Mouse (Mus musculus): ENCODE measurements around the gene Ddt. TPM values are rescaled to one million over a fixed set of nuclear protein-coding genes. Genes with fewer than 3 reads are reported as not detected.

The Ddt gene
- total and polyA plus RNA-seq, 2 experiments from 2014 or later: 82.1 to 83.0 TPM

- no peak for TF ChIP-seq CTCF (IDR thresholded peaks at IDR 0.05; ENCODE audit: low read depth)
- TF ChIP-seq EP300 (IDR thresholded peaks at IDR 0.05; ENCODE audit: low read depth): no peak
- no peaks in the 10 kb centered on the region for H3K27me3 ChIP-seq (ENCODE audit: control insufficient read depth, insufficient read depth, low read length)
- WGBS: 87% methylated on average over 11 of the region's 11 CpGs
- ATAC-seq (ENCODE audit: insufficient read depth, low read depth) (no peak), DNase-seq (ENCODE audit: low spot score) (no peak)
- H3K4me2 ChIP-seq (ENCODE audit: low read depth, low read length): no peak overlapping the region
- peaks cover 54% of the 10 kb centered on the region for H3K36me3 ChIP-seq (replicated peaks; ENCODE audit: control insufficient read depth, insufficient read depth, low read length)
- H3K9ac ChIP-seq (replicated peaks; ENCODE audit: low read depth, low read length): no peak overlapping the region
- H3K9me3 ChIP-seq (replicated peaks; ENCODE audit: control insufficient read depth, low read length): 0 out of 2 replicates have a peak, but pooled peaks cover 3% of the 10 kb centered on the region
- no peak overlapping the region for H3K4me3 ChIP-seq (ENCODE audit: low read depth, low read length)
- no peak overlapping the region for H3K27ac ChIP-seq (ENCODE audit: low read depth)
- H3K4me1 ChIP-seq (ENCODE audit: control insufficient read depth, insufficient read depth): no peaks in the 10 kb centered on the region
Observed at GRCm38 (mm10) chr10:75756719-75757118, 16.5 kb downstream of the Ddt start.

GRCm38 (mm10) chr10:75744017-75744416 lies 29.2 kb downstream of the Ddt start:
- Histone ChIP-seq H3K9me3 (replicated peaks; ENCODE audit: control insufficient read depth, low read length) (no peaks in the 10 kb centered on the region), H3K36me3 (replicated peaks; ENCODE audit: control insufficient read depth, insufficient read depth, low read length) (peaks cover 95% of the 10 kb centered on the region), H3K4me1 (ENCODE audit: control insufficient read depth, insufficient read depth) (no peaks in the 10 kb centered on the region), H3K4me3 (ENCODE audit: low read depth, low read length) (no peak overlapping the region), H3K27ac (ENCODE audit: low read depth) (no peak overlapping the region), H3K27me3 (ENCODE audit: control insufficient read depth, insufficient read depth, low read length) (no peaks in the 10 kb centered on the region), H3K4me2 (ENCODE audit: low read depth, low read length) (no peak overlapping the region), H3K9ac (replicated peaks; ENCODE audit: low read depth, low read length) (no peak overlapping the region)
- peak; percentile 86 for ATAC-seq (ENCODE audit: insufficient read depth, low read depth)
- WGBS: 42% methylated on average over 3 of the region's 3 CpGs
- DNase-seq (ENCODE audit: low spot score): peak; percentile 54
- TF ChIP-seq EP300 (IDR thresholded peaks at IDR 0.05; ENCODE audit: low read depth): no peak
- TF ChIP-seq CTCF (IDR thresholded peaks at IDR 0.05; ENCODE audit: low read depth): peak; percentile 99

- Histone ChIP-seq H3K27me3 (ENCODE audit: control insufficient read depth, insufficient read depth, low read length) (no peaks in the 10 kb centered on the region), H3K27ac (ENCODE audit: low read depth) (no peak overlapping the region), H3K9ac (replicated peaks; ENCODE audit: low read depth, low read length) (no peak overlapping the region), H3K9me3 (replicated peaks; ENCODE audit: control insufficient read depth, low read length) (no peaks in the 10 kb centered on the region), H3K4me1 (ENCODE audit: control insufficient read depth, insufficient read depth) (no peaks in the 10 kb centered on the region), H3K4me3 (ENCODE audit: low read depth, low read length) (no peak overlapping the region), H3K36me3 (replicated peaks; ENCODE audit: control insufficient read depth, insufficient read depth, low read length) (peaks cover 95% of the 10 kb centered on the region), H3K4me2 (ENCODE audit: low read depth, low read length) (no peak overlapping the region)
- DNase-seq (ENCODE audit: low spot score) (no peak), ATAC-seq (ENCODE audit: insufficient read depth, low read depth) (no peak)
- 88% methylated on average over 12 of the region's 12 CpGs for WGBS
- no peak for TF ChIP-seq CTCF (IDR thresholded peaks at IDR 0.05; ENCODE audit: low read depth)
- TF ChIP-seq EP300 (IDR thresholded peaks at IDR 0.05; ENCODE audit: low read depth): no peak
Observed at GRCm38 (mm10) chr10:75743369-75743768, 29.8 kb downstream of the Ddt start.

- TF ChIP-seq EP300 (IDR thresholded peaks at IDR 0.05; ENCODE audit: low read depth) (no peak), CTCF (IDR thresholded peaks at IDR 0.05; ENCODE audit: low read depth) (no peak)
- Histone ChIP-seq H3K4me3 (ENCODE audit: low read depth, low read length) (no peak overlapping the region), H3K4me1 (ENCODE audit: control insufficient read depth, insufficient read depth) (no peaks in the 10 kb centered on the region), H3K36me3 (replicated peaks; ENCODE audit: control insufficient read depth, insufficient read depth, low read length) (peaks cover 91% of the 10 kb centered on the region), H3K9me3 (replicated peaks; ENCODE audit: control insufficient read depth, low read length) (no peaks in the 10 kb centered on the region), H3K9ac (replicated peaks; ENCODE audit: low read depth, low read length) (no peak overlapping the region), H3K4me2 (ENCODE audit: low read depth, low read length) (no peak overlapping the region), H3K27me3 (ENCODE audit: control insufficient read depth, insufficient read depth, low read length) (no peaks in the 10 kb centered on the region), H3K27ac (ENCODE audit: low read depth) (no peak overlapping the region)
- 95% methylated on average over 3 of the region's 3 CpGs for WGBS
- DNase-seq (ENCODE audit: low spot score) (no peak), ATAC-seq (ENCODE audit: insufficient read depth, low read depth) (no peak)
Observed at GRCm38 (mm10) chr10:75740866-75741265, 32.3 kb downstream of the Ddt start.

- Histone ChIP-seq H3K4me3 (ENCODE audit: low read depth, low read length) (no peak overlapping the region), H3K27me3 (ENCODE audit: control insufficient read depth, insufficient read depth, low read length) (no peaks in the 10 kb centered on the region), H3K36me3 (replicated peaks; ENCODE audit: control insufficient read depth, insufficient read depth, low read length) (peaks cover 95% of the 10 kb centered on the region), H3K9me3 (replicated peaks; ENCODE audit: control insufficient read depth, low read length) (no peaks in the 10 kb centered on the region), H3K9ac (replicated peaks; ENCODE audit: low read depth, low read length) (no peak overlapping the region), H3K4me1 (ENCODE audit: control insufficient read depth, insufficient read depth) (no peaks in the 10 kb centered on the region), H3K27ac (ENCODE audit: low read depth) (no peak overlapping the region), H3K4me2 (ENCODE audit: low read depth, low read length) (no peak overlapping the region)
- ATAC-seq (ENCODE audit: insufficient read depth, low read depth) (no peak), DNase-seq (ENCODE audit: low spot score) (no peak)
- TF ChIP-seq CTCF (IDR thresholded peaks at IDR 0.05; ENCODE audit: low read depth) (no peak), EP300 (IDR thresholded peaks at IDR 0.05; ENCODE audit: low read depth) (no peak)
- WGBS: 92% methylated on average over 7 of the region's 7 CpGs
Observed at GRCm38 (mm10) chr10:75725449-75725848, 47.8 kb downstream of the Ddt start.

Other genes starting within 250 kb of the Ddt start
- 0.23 and 2.9 TPM in 2 replicates for gene Lrrc75b, start 213.1 kb downstream of the Ddt start, total RNA-seq (2014; rRNA removed; ENCODE audit: low replicate concordance)
- gene Lrrc75b, start 213.1 kb downstream of the Ddt start, polyA plus RNA-seq (2015; fragmentation: Nextera tagmentation; extraction: Ambion mirVana): 0.81 and 0.83 TPM in 2 replicates
- 0.81 TPM in 1 of 2 replicates, not detected in the other for gene Ggt1, start 211.8 kb downstream of the Ddt start, total RNA-seq (2014; rRNA removed; ENCODE audit: low replicate concordance)
- gene Ggt1, start 211.8 kb downstream of the Ddt start, polyA plus RNA-seq (2015; fragmentation: Nextera tagmentation; extraction: Ambion mirVana): 0.29 and 0.37 TPM in 2 replicates
- gene Ggt5, start 184.1 kb downstream of the Ddt start, total RNA-seq (2014; rRNA removed; ENCODE audit: low replicate concordance): 17.8 and 53.4 TPM in 2 replicates
- gene Ggt5, start 184.1 kb downstream of the Ddt start, polyA plus RNA-seq (2015; fragmentation: Nextera tagmentation; extraction: Ambion mirVana): 6.7 and 7.6 TPM in 2 replicates
- 6.1 and 7.9 TPM in 2 replicates for gene Susd2, start 129.4 kb downstream of the Ddt start, total RNA-seq (2014; rRNA removed; ENCODE audit: low replicate concordance)
- gene Susd2, start 129.4 kb downstream of the Ddt start, polyA plus RNA-seq (2015; fragmentation: Nextera tagmentation; extraction: Ambion mirVana): 3.6 and 4.1 TPM in 2 replicates
- 44.1 and 194 TPM in 2 replicates for gene Cabin1, start 9.1 kb downstream of the Ddt start, total RNA-seq (2014; rRNA removed; ENCODE audit: low replicate concordance)
- 13.8 and 14.0 TPM in 2 replicates for gene Cabin1, start 9.1 kb downstream of the Ddt start, polyA plus RNA-seq (2015; fragmentation: Nextera tagmentation; extraction: Ambion mirVana)
- not detected in 2 replicates for gene Gm20441, start 7.5 kb upstream of the Ddt start, total RNA-seq (2014; rRNA removed; ENCODE audit: low replicate concordance)
- not detected in 2 replicates for gene Gm20441, start 7.5 kb upstream of the Ddt start, polyA plus RNA-seq (2015; fragmentation: Nextera tagmentation; extraction: Ambion mirVana)
- gene Gstt3, start 8.0 kb upstream of the Ddt start, total RNA-seq (2014; rRNA removed; ENCODE audit: low replicate concordance): 3.2 and 4.1 TPM in 2 replicates
- 2.1 and 3.1 TPM in 2 replicates for gene Gstt3, start 8.0 kb upstream of the Ddt start, polyA plus RNA-seq (2015; fragmentation: Nextera tagmentation; extraction: Ambion mirVana)
- gene Gstt1, start 25.2 kb upstream of the Ddt start, total RNA-seq (2014; rRNA removed; ENCODE audit: low replicate concordance): 12.9 and 20.0 TPM in 2 replicates
- 7.6 and 10.1 TPM in 2 replicates for gene Gstt1, start 25.2 kb upstream of the Ddt start, polyA plus RNA-seq (2015; fragmentation: Nextera tagmentation; extraction: Ambion mirVana)
- gene Gstt4, start 49.1 kb upstream of the Ddt start, total RNA-seq (2014; rRNA removed; ENCODE audit: low replicate concordance): not detected in 2 replicates
- gene Gstt4, start 49.1 kb upstream of the Ddt start, polyA plus RNA-seq (2015; fragmentation: Nextera tagmentation; extraction: Ambion mirVana): not detected in 2 replicates
- 6.0 and 10.9 TPM in 2 replicates for gene Gstt2, start 64.0 kb upstream of the Ddt start, total RNA-seq (2014; rRNA removed; ENCODE audit: low replicate concordance)
- gene Gstt2, start 64.0 kb upstream of the Ddt start, polyA plus RNA-seq (2015; fragmentation: Nextera tagmentation; extraction: Ambion mirVana): 12.8 and 13.0 TPM in 2 replicates
- 1,140 and 1,565 TPM in 2 replicates for gene Mif, start 86.8 kb upstream of the Ddt start, total RNA-seq (2014; rRNA removed; ENCODE audit: low replicate concordance)
- gene Mif, start 86.8 kb upstream of the Ddt start, polyA plus RNA-seq (2015; fragmentation: Nextera tagmentation; extraction: Ambion mirVana): 1,324 and 1,428 TPM in 2 replicates
- gene Derl3, start 120.0 kb upstream of the Ddt start, total RNA-seq (2014; rRNA removed; ENCODE audit: low replicate concordance): not detected in 2 replicates
- gene Derl3, start 120.0 kb upstream of the Ddt start, polyA plus RNA-seq (2015; fragmentation: Nextera tagmentation; extraction: Ambion mirVana): 0.41 and 1.2 TPM in 2 replicates
- 45.7 and 51.2 TPM in 2 replicates for gene Smarcb1, start 148.2 kb upstream of the Ddt start, total RNA-seq (2014; rRNA removed; ENCODE audit: low replicate concordance)
- 63.9 and 65.7 TPM in 2 replicates for gene Smarcb1, start 148.2 kb upstream of the Ddt start, polyA plus RNA-seq (2015; fragmentation: Nextera tagmentation; extraction: Ambion mirVana)
- 1,554 and 1,749 TPM in 2 replicates for gene Chchd10, start 159.7 kb upstream of the Ddt start, total RNA-seq (2014; rRNA removed; ENCODE audit: low replicate concordance)
- gene Chchd10, start 159.7 kb upstream of the Ddt start, polyA plus RNA-seq (2015; fragmentation: Nextera tagmentation; extraction: Ambion mirVana): 1,293 and 1,345 TPM in 2 replicates
- gene Mmp11, start 163.1 kb upstream of the Ddt start, total RNA-seq (2014; rRNA removed; ENCODE audit: low replicate concordance): 13.7 and 29.4 TPM in 2 replicates
- 12.6 and 15.4 TPM in 2 replicates for gene Mmp11, start 163.1 kb upstream of the Ddt start, polyA plus RNA-seq (2015; fragmentation: Nextera tagmentation; extraction: Ambion mirVana)
- not detected in 2 replicates for gene Gm867, start 167.3 kb upstream of the Ddt start, total RNA-seq (2014; rRNA removed; ENCODE audit: low replicate concordance)
- gene Gm867, start 167.3 kb upstream of the Ddt start, polyA plus RNA-seq (2015; fragmentation: Nextera tagmentation; extraction: Ambion mirVana): 0.31 and 0.32 TPM in 2 replicates
- 1.3 TPM in 1 of 2 replicates, not detected in the other for gene Vpreb3, start 169.6 kb upstream of the Ddt start, total RNA-seq (2014; rRNA removed; ENCODE audit: low replicate concordance)
- gene Vpreb3, start 169.6 kb upstream of the Ddt start, polyA plus RNA-seq (2015; fragmentation: Nextera tagmentation; extraction: Ambion mirVana): 0.22 and 0.73 TPM in 2 replicates
- gene Gm5134, start 181.1 kb upstream of the Ddt start, total RNA-seq (2014; rRNA removed; ENCODE audit: low replicate concordance): 4.9 TPM in 1 of 2 replicates, not detected in the other
- not detected in 2 replicates for gene Gm5134, start 181.1 kb upstream of the Ddt start, polyA plus RNA-seq (2015; fragmentation: Nextera tagmentation; extraction: Ambion mirVana)